ENCODE assay signal across 8 mouse cellular contexts in the genomic region with DNA sequence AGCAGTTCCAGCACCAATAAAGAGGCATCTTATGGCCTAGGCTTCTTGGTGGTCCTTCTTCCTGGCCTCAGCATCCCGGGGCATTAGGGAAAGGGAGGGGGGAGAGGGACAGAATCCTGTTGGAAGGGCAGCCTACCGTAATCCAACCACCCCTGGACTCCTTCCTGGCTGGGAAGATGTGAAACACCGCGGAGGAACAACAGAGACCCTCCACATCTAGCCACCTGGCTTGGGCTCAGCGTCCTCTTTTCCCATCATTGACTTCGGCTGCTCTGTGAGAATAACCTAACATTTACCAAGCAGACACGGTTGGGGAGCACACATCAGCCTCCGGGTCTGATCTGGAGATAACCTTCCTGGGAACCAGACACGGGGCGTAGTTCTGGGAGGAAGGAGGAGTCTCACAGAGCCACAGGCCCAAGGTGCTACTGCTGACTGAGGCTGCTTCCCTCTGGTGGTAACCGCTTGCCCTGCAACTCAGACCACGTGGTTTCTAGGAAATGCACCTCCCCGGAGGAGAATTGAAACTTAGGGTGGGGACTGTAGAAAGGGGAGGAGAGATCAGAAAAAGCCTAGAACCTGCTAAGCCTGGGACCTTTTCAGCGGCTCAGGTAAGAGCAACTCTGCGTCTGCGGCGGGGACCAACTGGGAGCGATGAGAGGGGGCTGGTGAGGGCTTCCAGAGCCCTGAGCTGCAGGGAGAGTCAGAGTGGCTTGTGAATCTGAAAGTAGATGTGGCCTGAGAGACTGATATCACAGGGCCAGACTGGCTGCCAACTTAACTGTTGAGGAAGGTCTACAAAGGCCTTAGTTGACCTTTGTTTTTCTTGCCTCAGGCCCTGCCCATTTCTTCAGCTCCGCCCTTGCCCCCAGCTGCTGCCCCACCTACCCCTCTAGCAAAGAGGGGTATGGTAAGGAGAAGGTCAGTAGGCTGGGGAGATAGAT. TPM values are rescaled to one million over a fixed set of nuclear protein-coding genes. Genes with fewer than 3 reads are reported as not detected.
A peak's percentile ranks its signal among the peaks of the same experiment; 100 is the strongest.
DNase-seq lines count a peak whose midpoint lies in the region; ATAC-seq lines count a peak whose summit lies in the region.

No protein-coding gene starts in this region.

- H3K27ac ChIP-seq in hindbrain, embryonic 12.5 days = peak overlapping the region; percentile 35; the same call in 1 of the 2 replicates

- ATAC-seq in hindbrain, embryonic 12.5 days (ENCODE audit: low FRiP score) = peak; percentile 81

- H3K36me3 ChIP-seq in hindbrain, embryonic 12.5 days = peaks cover 88% of the 10 kb centered on the region

- H3K4me1 ChIP-seq in hindbrain, embryonic 12.5 days = peaks cover 7% of the 10 kb centered on the region

- WGBS in hindbrain, embryonic 12.5 days = 24% methylated on average over 19 of the region's 19 CpGs

- H3K9ac ChIP-seq in hindbrain, embryonic 12.5 days = peak overlapping the region; percentile 4; the same call in 1 of the 2 replicates

- H3K4me3 ChIP-seq in hindbrain, embryonic 12.5 days = peak overlapping the region; percentile 22; the same call in 1 of the 2 replicates

- H3K4me2 ChIP-seq in hindbrain, embryonic 12.5 days (replicated peaks) = peak overlapping the region; percentile 44

- H3K9me3 ChIP-seq in hindbrain, embryonic 12.5 days (replicated peaks) = no peaks in the 10 kb centered on the region

- no peaks in the 10 kb centered on the region for H3K27me3 ChIP-seq in hindbrain, embryonic 12.5 days

- DNase-seq in NIH3T3 (ENCODE audit: low read depth) = peak; percentile 89
- peak; percentile 90 to 92 for DNase-seq in cerebellum, postnatal 10 days
- peak; percentile 77 to 85 for DNase-seq in frontal cortex, postnatal 10 days (ENCODE audit: low spot score in 2 of 2)
- peak; percentile 84 to 88 for DNase-seq in layer of hippocampus, postnatal 14 days (ENCODE audit: low spot score in 2 of 2)
- peak; percentile 94 for DNase-seq in lung, postnatal 14 days
- peak; percentile 60 for DNase-seq in retina, adult 2 months (ENCODE audit: low read depth, low spot score)
- peak; percentile 94 for DNase-seq in thymus, postnatal 36 days

RNA-seq across cellular contexts. Expression of gene Irf9, which starts 0.5 kb away (rescaled TPM):
- 9.9 and 10.7 TPM in 2 replicates for polyA plus RNA-seq in hindbrain, embryonic 12.5 days (2016; fragmentation: Nextera tagmentation; extraction: Ambion mirVana)
- total RNA-seq in layer of hippocampus, postnatal 14 days (2021) = 1 to 10 TPM; 8.2 to 8.5 TPM

RNA-seq across cellular contexts. Expression of gene Rnf31, which starts 12.4 kb away (rescaled TPM):
- 21.2 and 23.7 TPM in 2 replicates for polyA plus RNA-seq in hindbrain, embryonic 12.5 days (2016; fragmentation: Nextera tagmentation; extraction: Ambion mirVana)
- total RNA-seq in layer of hippocampus, postnatal 14 days (2021) = 10 to 100 TPM; 34.6 to 37.0 TPM

RNA-seq across cellular contexts. Expression of gene Psme2, which starts 13.0 kb away (rescaled TPM):
- 201 and 234 TPM in 2 replicates for polyA plus RNA-seq in hindbrain, embryonic 12.5 days (2016; fragmentation: Nextera tagmentation; extraction: Ambion mirVana)
- 10 to 100 TPM; 48.3 to 51.6 TPM for total RNA-seq in layer of hippocampus, postnatal 14 days (2021)

RNA-seq across cellular contexts. Expression of gene Rec8, which starts 13.9 kb away (rescaled TPM):
- polyA plus RNA-seq in hindbrain, embryonic 12.5 days (2016; fragmentation: Nextera tagmentation; extraction: Ambion mirVana) = 14.9 and 15.9 TPM in 2 replicates
- total RNA-seq in layer of hippocampus, postnatal 14 days (2021) = 1 to 10 TPM; 2.0 to 2.6 TPM

RNA-seq across cellular contexts. Expression of gene Emc9, which starts 18.8 kb away (rescaled TPM):
- 8.5 and 9.0 TPM in 2 replicates for polyA plus RNA-seq in hindbrain, embryonic 12.5 days (2016; fragmentation: Nextera tagmentation; extraction: Ambion mirVana)
- total RNA-seq in layer of hippocampus, postnatal 14 days (2021) = 10 to 100 TPM; 39.0 to 42.3 TPM

Comparison
In these comparisons a context has a peak if more than half of its experiments do, and no peak if none do; other contexts are left out.
1. Peak in every context shown above with its lines: DNase-seq, ATAC-seq, H3K4me3 ChIP-seq and H3K27ac ChIP-seq.